Mouse (Mus musculus) lung, adult 18-20 months (tissue): ENCODE data around the gene Foxj2.
A peak's percentile ranks its signal among the peaks of the same experiment; 100 is the strongest.

Source experiments
- DNase-seq, 2 experiments: peaks; one replicate each; pipeline ENCODE4 v3.0.0; 2022; ENCODE audit warnings: mixed read lengths in 2 of 2

Foxj2 gene

GRCm38 (mm10) chr6:122874720-122875389 is 55.1 kb downstream of the Foxj2 start:
- DNase-seq: peak in 1 of 2 experiments; percentile 28

- no peak for DNase-seq
Measured at GRCm38 (mm10) chr6:122879141-122879735, 59.5 kb downstream of the Foxj2 start.

- DNase-seq: no peak
Measured at GRCm38 (mm10) chr6:122879781-122880505, 60.2 kb downstream of the Foxj2 start.

GRCm38 (mm10) chr6:122881287-122881686 is 61.6 kb downstream of the Foxj2 start:
- DNase-seq: no peak

- no peak for DNase-seq
Measured at GRCm38 (mm10) chr6:122883603-122884002, 63.9 kb downstream of the Foxj2 start.

- no peak for DNase-seq
Measured at GRCm38 (mm10) chr6:122889599-122889998, 69.9 kb downstream of the Foxj2 start.

- peak; percentile 44 to 49 for DNase-seq
Measured at GRCm38 (mm10) chr6:122892442-122893049, 72.8 kb downstream of the Foxj2 start.
